29 mouse cellular contexts compared by ENCODE assay signal in genomic region chr4:47774664-47775063, GRCm38 (mm10).
"Had no signal": no experiment of that assay in that cellular context is flagged by ENCODE, and none has a peak within 500 bp of the region (broad histone marks: within the 10 kb centered on the region; RNA-seq: fewer than 3 reads in every experiment).

No protein-coding gene starts in this region.

- H3K36me3 ChIP-seq: limb, embryonic 10.5 days; limb, embryonic 12.5 days; limb, embryonic 13.5 days; limb, embryonic 15.5 days; liver, embryonic 12.5 days; liver, embryonic 13.5 days; liver, embryonic 15.5 days; midbrain, embryonic 10.5 days; midbrain, embryonic 12.5 days; midbrain, embryonic 13.5 days; midbrain, embryonic 15.5 days; neural tube, embryonic 12.5 days; neural tube, embryonic 13.5 days had no signal

- H3K4me2 ChIP-seq: limb, embryonic 12.5 days; limb, embryonic 13.5 days; limb, embryonic 15.5 days; liver, embryonic 11.5 days; liver, embryonic 12.5 days; liver, embryonic 13.5 days; liver, embryonic 15.5 days; midbrain, embryonic 11.5 days; midbrain, embryonic 12.5 days; midbrain, embryonic 13.5 days; midbrain, embryonic 15.5 days; neural tube, embryonic 12.5 days; neural tube, embryonic 13.5 days had no signal

- ATAC-seq: liver, embryonic 12.5 days; liver, postnatal 0 days; lung, postnatal 0 days; midbrain, embryonic 13.5 days; midbrain, embryonic 15.5 days; midbrain, embryonic 16.5 days had no signal

- H3K27ac ChIP-seq: left cerebral cortex, adult 2 months; limb, embryonic 10.5 days; limb, embryonic 12.5 days; limb, embryonic 13.5 days; limb, embryonic 15.5 days; liver, embryonic 12.5 days; liver, embryonic 13.5 days; liver, embryonic 14.5 days; liver, embryonic 15.5 days; macrophage; midbrain, embryonic 10.5 days; midbrain, embryonic 12.5 days; midbrain, embryonic 13.5 days; midbrain, embryonic 15.5 days; neural tube, embryonic 12.5 days; neural tube, embryonic 13.5 days had no signal

- H3K4me3 ChIP-seq: left cerebral cortex, adult 2 months; limb, embryonic 10.5 days; limb, embryonic 12.5 days; limb, embryonic 13.5 days; limb, embryonic 15.5 days; liver, embryonic 12.5 days; liver, embryonic 13.5 days; liver, embryonic 15.5 days; megakaryocyte, embryonic 14.5 days; midbrain, embryonic 10.5 days; midbrain, embryonic 12.5 days; midbrain, embryonic 13.5 days; midbrain, embryonic 15.5 days; myocyte; neural tube, embryonic 12.5 days; neural tube, embryonic 13.5 days had no signal

- DNase-seq: left cerebral cortex, postnatal 4 days; liver; liver, embryonic 13.5 days; liver, postnatal 0 days; lung, adult 2 months; lung, postnatal 36 days; lung, postnatal 4 days; midbrain, embryonic 14.5 days had no signal

- H3K27me3 ChIP-seq: limb, embryonic 12.5 days; limb, embryonic 13.5 days; limb, embryonic 15.5 days; liver, embryonic 12.5 days; liver, embryonic 13.5 days; liver, embryonic 15.5 days; megakaryocyte, embryonic 14.5 days; midbrain, embryonic 12.5 days; midbrain, embryonic 13.5 days; midbrain, embryonic 15.5 days; neural tube, embryonic 12.5 days; neural tube, embryonic 13.5 days had no signal

- H3K9ac ChIP-seq: limb, embryonic 12.5 days; limb, embryonic 13.5 days; limb, embryonic 15.5 days; liver, embryonic 12.5 days; liver, embryonic 13.5 days; liver, embryonic 14.5 days; liver, embryonic 15.5 days; liver, postnatal 0 days; midbrain, embryonic 12.5 days; midbrain, embryonic 13.5 days; midbrain, embryonic 15.5 days; neural tube, embryonic 12.5 days; neural tube, embryonic 13.5 days had no signal

- H3K9me3 ChIP-seq: limb, embryonic 10.5 days; limb, embryonic 13.5 days; limb, embryonic 15.5 days; liver, embryonic 12.5 days; liver, embryonic 13.5 days; liver, embryonic 15.5 days; megakaryocyte, embryonic 14.5 days; midbrain, embryonic 10.5 days; midbrain, embryonic 12.5 days; midbrain, embryonic 13.5 days; midbrain, embryonic 15.5 days; neural tube, embryonic 12.5 days; neural tube, embryonic 13.5 days had no signal

- H3K4me1 ChIP-seq: limb, embryonic 10.5 days; limb, embryonic 12.5 days; limb, embryonic 13.5 days; limb, embryonic 15.5 days; liver, embryonic 12.5 days; liver, embryonic 13.5 days; liver, embryonic 15.5 days; megakaryocyte, embryonic 14.5 days; neural tube, embryonic 12.5 days had no signal
